27 mouse cellular contexts compared by ENCODE assay signal in genomic region chr7:48843541-48843940, GRCm38 (mm10). TPM values are rescaled to one million over a fixed set of nuclear protein-coding genes. Genes with fewer than 3 reads are reported as not detected.
"Had no signal": no experiment of that assay in that cellular context is flagged by ENCODE, and none has a peak within 500 bp of the region (broad histone marks: within the 10 kb centered on the region; RNA-seq: fewer than 3 reads in every experiment).

No protein-coding gene starts in this region.

- H3K4me2 ChIP-seq: limb, embryonic 13.5 days; lung, embryonic 14.5 days; midbrain, embryonic 12.5 days; midbrain, embryonic 15.5 days; neural tube, embryonic 12.5 days; neural tube, embryonic 15.5 days had no signal

- H3K4me1 ChIP-seq: midbrain, embryonic 15.5 days; neural tube, embryonic 15.5 days had no signal

- H3K9ac ChIP-seq: limb, embryonic 13.5 days; liver, embryonic 14.5 days; liver, postnatal 0 days; lung, embryonic 14.5 days; midbrain, embryonic 12.5 days; midbrain, embryonic 15.5 days; neural tube, embryonic 12.5 days; neural tube, embryonic 15.5 days had no signal

- ATAC-seq: liver, postnatal 0 days; lung, postnatal 0 days; midbrain, embryonic 15.5 days had no signal

- H3K36me3 ChIP-seq: limb, embryonic 10.5 days; limb, embryonic 13.5 days; midbrain, embryonic 12.5 days; midbrain, embryonic 15.5 days; neural tube, embryonic 12.5 days; neural tube, embryonic 15.5 days had no signal

- H3K27me3 ChIP-seq: limb, embryonic 13.5 days had no signal

- H3K4me3 ChIP-seq: layer of hippocampus, adult 2 months; limb, embryonic 10.5 days; limb, embryonic 13.5 days; midbrain, embryonic 12.5 days; midbrain, embryonic 15.5 days; neural tube, embryonic 12.5 days; neural tube, embryonic 15.5 days had no signal

- H3K27ac ChIP-seq: kidney, postnatal 0 days; layer of hippocampus, adult 2 months; limb, embryonic 10.5 days; limb, embryonic 13.5 days; liver, embryonic 14.5 days; macrophage; midbrain, embryonic 12.5 days; midbrain, embryonic 15.5 days; neural tube, embryonic 12.5 days; neural tube, embryonic 15.5 days; stomach, postnatal 0 days had no signal

- DNase-seq: kidney, postnatal 25 days; layer of hippocampus, adult 9-11 months; liver; liver, postnatal 0 days; lung, embryonic 14.5 days; right cerebral cortex, adult 18-20 months; right cerebral cortex, postnatal 14 days; right cerebral cortex, postnatal 4 days; thymus, adult 2 months; thymus, postnatal 14 days; thymus, postnatal 4 days had no signal

- H3K9me3 ChIP-seq: limb, embryonic 10.5 days; limb, embryonic 13.5 days; midbrain, embryonic 12.5 days; midbrain, embryonic 15.5 days; neural tube, embryonic 12.5 days; neural tube, embryonic 15.5 days had no signal

RNA-seq across cellular contexts. Expression of gene Csrp3, which starts 4.3 kb away (rescaled TPM):
- total RNA-seq: layer of hippocampus, adult 2 months; layer of hippocampus, postnatal 25 days; left cerebral cortex, adult 18-20 months; left cerebral cortex, postnatal 25 days had no signal
- polyA plus RNA-seq: kidney, postnatal 0 days; large intestine, adult 2 months; macrophage had no signal
